Mouse (Mus musculus): ENCODE data around the gene Htr7. TPM values are rescaled to one million over a fixed set of nuclear protein-coding genes. Genes with fewer than 3 reads are reported as not detected.

The Htr7 gene
- polyA plus RNA-seq, 1 experiment: 0.06 TPM

DNA sequence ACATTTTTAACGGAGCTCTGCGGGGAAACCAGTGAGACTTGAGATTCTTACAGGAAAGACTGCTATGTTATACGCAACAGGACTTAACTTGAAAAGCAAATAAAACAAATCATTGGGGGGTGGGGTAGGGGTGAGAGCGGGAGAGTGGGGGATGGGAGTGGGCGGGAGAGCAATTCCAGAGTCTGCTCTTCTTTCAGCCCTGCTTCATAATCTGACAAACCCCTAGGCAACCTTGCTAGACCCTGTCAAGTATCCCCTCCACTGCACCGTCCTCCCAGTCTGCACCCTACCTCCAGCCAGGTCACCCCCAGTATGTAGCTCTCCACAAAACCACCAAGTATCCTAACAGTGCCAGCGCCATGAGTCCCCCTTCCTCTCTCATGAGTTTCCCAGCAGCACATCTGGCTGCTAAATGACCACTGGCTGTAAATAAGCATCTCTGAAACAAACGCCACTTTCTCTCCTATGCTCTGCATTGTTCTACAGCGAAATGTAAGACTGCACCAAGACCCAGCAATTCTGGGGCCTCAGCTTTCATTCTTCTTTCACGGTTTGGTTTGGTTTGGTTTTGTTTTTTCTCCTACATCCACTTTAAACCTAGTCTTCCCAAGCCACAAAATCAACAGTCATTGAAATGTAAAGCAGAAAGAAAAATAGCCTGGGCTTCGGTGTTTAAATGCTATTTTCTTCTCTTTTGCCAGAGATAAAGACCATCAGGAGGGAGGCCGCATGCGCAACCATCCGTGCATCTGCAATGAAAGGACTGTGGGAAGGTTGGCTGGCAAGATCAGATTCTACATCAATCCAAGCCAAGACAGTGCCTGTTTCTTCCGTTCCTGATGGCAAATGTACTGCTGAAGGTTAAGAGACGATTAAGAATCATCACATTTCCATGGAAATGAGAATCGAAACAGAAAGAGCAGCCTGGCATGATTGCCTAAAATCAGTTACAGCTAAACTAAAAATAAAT, 54.5 kb downstream of the Htr7 start:
- no peaks in the 10 kb centered on the region for H3K4me1 ChIP-seq (ENCODE audit: control insufficient read depth, insufficient read depth, low read length)
- no peak overlapping the region for H3K27ac ChIP-seq (ENCODE audit: insufficient read depth, low read depth, low read length)
- TF ChIP-seq POLR2A (IDR thresholded peaks at IDR 0.05; ENCODE audit: low read depth, low read length): no peak
- TF ChIP-seq CTCF (conservative IDR thresholded peaks at IDR 0.05; ENCODE audit: insufficient read depth, insufficient read length, low read depth, low read length): no peak
- H3K36me3 ChIP-seq (ENCODE audit: control insufficient read depth, insufficient read depth, low read length): no peaks in the 10 kb centered on the region
- H3K4me3 ChIP-seq (ENCODE audit: insufficient read depth, low read depth, low read length): no peak overlapping the region
- WGBS: 61% methylated on average over 17 of the region's 17 CpGs
- no peak for DNase-seq
- no peaks in the 10 kb centered on the region; the same call in 1 of the 2 replicates for H3K27me3 ChIP-seq (replicated peaks; ENCODE audit: control insufficient read depth, insufficient read depth, low read length)

DNA sequence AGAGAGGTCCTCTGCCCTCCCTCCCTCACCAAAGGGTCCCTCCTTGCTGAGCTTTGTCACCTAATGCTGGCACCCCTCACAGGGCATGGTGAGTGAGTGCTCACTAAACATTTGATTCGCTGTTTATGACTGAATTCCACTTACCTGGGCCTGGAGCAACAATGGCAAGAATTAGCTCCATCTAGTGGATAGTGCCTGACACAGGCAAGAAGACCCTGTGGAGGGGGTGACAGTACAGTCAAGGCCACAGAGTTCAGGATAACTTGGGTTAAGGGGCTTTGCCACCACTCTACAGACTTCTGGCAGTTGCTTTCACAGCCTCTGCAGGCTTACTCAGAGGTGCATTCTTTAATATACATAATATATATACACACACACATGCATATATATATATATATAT, 55.8 kb downstream of the Htr7 start:
- Histone ChIP-seq H3K36me3 (ENCODE audit: control insufficient read depth, insufficient read depth, low read length) (no peaks in the 10 kb centered on the region), H3K27ac (ENCODE audit: insufficient read depth, low read depth, low read length) (no peak overlapping the region), H3K4me1 (ENCODE audit: control insufficient read depth, insufficient read depth, low read length) (no peaks in the 10 kb centered on the region), H3K27me3 (replicated peaks; ENCODE audit: control insufficient read depth, insufficient read depth, low read length) (no peaks in the 10 kb centered on the region; the same call in 1 of the 2 replicates), H3K4me3 (ENCODE audit: insufficient read depth, low read depth, low read length) (no peak overlapping the region)
- WGBS: 39% methylated on average over 1 of the region's 1 CpGs
- TF ChIP-seq POLR2A (IDR thresholded peaks at IDR 0.05; ENCODE audit: low read depth, low read length): no peak
- no peak for DNase-seq

DNA sequence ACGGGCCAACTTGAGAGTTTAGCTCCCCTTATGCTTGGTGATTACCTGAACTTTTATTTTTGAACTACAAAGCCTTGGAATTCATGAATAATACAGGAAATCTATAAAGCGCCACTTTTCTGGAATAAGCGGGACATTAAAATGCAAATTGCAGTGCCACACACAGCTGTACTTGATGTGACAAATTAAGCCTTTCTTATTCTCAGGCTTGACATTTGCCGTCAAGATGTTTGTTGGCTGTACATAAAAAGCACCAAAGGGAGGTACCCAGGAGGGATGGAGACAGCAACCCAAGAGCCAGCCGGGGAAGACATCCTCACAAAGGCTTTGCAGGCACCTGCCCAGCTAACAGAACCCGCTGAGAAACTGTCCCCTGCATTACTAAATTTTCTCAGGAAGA, 56.4 kb downstream of the Htr7 start:
- H3K4me1 ChIP-seq (ENCODE audit: control insufficient read depth, insufficient read depth, low read length): no peaks in the 10 kb centered on the region
- H3K27ac ChIP-seq (ENCODE audit: insufficient read depth, low read depth, low read length): no peak overlapping the region
- no peak overlapping the region for H3K4me3 ChIP-seq (ENCODE audit: insufficient read depth, low read depth, low read length)
- 75% methylated on average over 6 of the region's 6 CpGs for WGBS
- no peak for DNase-seq
- H3K27me3 ChIP-seq (replicated peaks; ENCODE audit: control insufficient read depth, insufficient read depth, low read length): no peaks in the 10 kb centered on the region; the same call in 1 of the 2 replicates
- no peak for TF ChIP-seq POLR2A (IDR thresholded peaks at IDR 0.05; ENCODE audit: low read depth, low read length)
- no peak for TF ChIP-seq CTCF (conservative IDR thresholded peaks at IDR 0.05; ENCODE audit: insufficient read depth, insufficient read length, low read depth, low read length)
- no peaks in the 10 kb centered on the region for H3K36me3 ChIP-seq (ENCODE audit: control insufficient read depth, insufficient read depth, low read length)

DNA sequence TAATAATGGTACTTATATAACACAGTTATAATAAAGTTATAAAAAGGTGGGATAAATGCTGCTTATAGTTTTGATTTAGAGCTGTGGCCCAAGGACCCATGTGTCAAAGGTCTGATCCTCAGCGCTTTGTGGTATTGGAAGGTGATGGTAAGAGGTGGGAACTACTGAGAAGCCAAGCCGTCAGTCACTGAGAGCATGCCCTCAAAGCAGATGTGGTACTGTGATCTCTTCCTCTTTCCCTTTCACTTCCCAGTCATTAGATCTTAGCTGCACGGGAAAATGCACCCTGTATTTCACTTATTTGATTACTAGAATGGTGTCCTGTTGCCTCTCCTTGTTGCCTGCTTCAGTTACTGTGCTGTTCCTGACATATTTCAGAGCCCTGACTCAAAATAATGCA, 59.9 kb downstream of the Htr7 start:
- Histone ChIP-seq H3K27me3 (replicated peaks; ENCODE audit: control insufficient read depth, insufficient read depth, low read length) (no peaks in the 10 kb centered on the region; the same call in 1 of the 2 replicates), H3K4me3 (ENCODE audit: insufficient read depth, low read depth, low read length) (no peak overlapping the region), H3K4me1 (ENCODE audit: control insufficient read depth, insufficient read depth, low read length) (no peaks in the 10 kb centered on the region), H3K36me3 (ENCODE audit: control insufficient read depth, insufficient read depth, low read length) (no peaks in the 10 kb centered on the region), H3K27ac (ENCODE audit: insufficient read depth, low read depth, low read length) (no peak overlapping the region)
- no peak for TF ChIP-seq CTCF (conservative IDR thresholded peaks at IDR 0.05; ENCODE audit: insufficient read depth, insufficient read length, low read depth, low read length)
- 36% methylated on average over 3 of the region's 3 CpGs for WGBS
- DNase-seq: no peak

DNA sequence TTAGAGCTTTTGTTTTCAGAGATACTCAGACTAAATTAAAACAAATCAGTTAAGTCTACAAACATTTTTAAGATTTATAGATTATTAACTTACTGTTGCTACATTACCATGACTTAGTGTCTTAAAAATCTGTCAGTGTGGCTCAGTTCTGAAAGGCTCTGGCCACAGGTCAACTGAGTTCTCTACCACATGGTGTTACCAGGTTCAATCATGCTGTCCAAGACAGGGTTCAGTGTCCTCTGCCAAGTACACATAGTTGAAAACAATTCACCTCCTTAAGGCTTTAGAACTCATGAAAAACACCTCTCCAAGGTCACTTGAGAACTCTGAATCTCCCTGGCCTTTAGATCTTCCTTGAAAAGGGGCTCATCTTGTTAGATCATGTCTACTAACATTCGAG, 69.8 kb downstream of the Htr7 start:
- Histone ChIP-seq H3K4me3 (ENCODE audit: insufficient read depth, low read depth, low read length) (no peak overlapping the region), H3K36me3 (ENCODE audit: control insufficient read depth, insufficient read depth, low read length) (no peaks in the 10 kb centered on the region), H3K4me1 (ENCODE audit: control insufficient read depth, insufficient read depth, low read length) (no peaks in the 10 kb centered on the region), H3K27me3 (replicated peaks; ENCODE audit: control insufficient read depth, insufficient read depth, low read length) (no peaks in the 10 kb centered on the region), H3K27ac (ENCODE audit: insufficient read depth, low read depth, low read length) (no peak overlapping the region)
- 73% methylated on average over 1 of the region's 1 CpGs for WGBS
- no peak for TF ChIP-seq POLR2A (IDR thresholded peaks at IDR 0.05; ENCODE audit: low read depth, low read length)
- no peak for TF ChIP-seq CTCF (conservative IDR thresholded peaks at IDR 0.05; ENCODE audit: insufficient read depth, insufficient read length, low read depth, low read length)
- DNase-seq: peak; percentile 60

DNA sequence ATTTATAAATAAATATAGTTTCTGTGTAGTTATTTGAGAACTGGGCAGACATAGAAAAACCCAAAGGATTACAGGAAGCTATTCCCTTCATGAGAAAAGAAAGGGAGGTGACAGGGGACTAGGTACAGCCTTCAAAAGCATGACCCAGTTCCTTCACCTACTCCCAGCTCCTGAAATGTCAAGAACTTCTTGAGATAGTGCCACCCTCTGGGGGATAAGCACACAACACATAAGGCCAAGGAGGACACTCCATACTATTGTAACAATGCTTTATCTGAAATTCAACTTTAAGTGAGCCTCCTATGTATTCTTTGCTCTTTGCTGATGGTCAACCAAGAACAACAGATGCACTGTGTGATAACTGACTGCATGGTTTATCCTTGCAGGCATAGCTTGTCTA, 82.6 kb downstream of the Htr7 start:
- DNase-seq: no peak
- H3K27ac ChIP-seq (ENCODE audit: insufficient read depth, low read depth, low read length): no peak overlapping the region
- no peaks in the 10 kb centered on the region for H3K36me3 ChIP-seq (ENCODE audit: control insufficient read depth, insufficient read depth, low read length)
- H3K4me1 ChIP-seq (ENCODE audit: control insufficient read depth, insufficient read depth, low read length): no peaks in the 10 kb centered on the region
- no peak overlapping the region for H3K4me3 ChIP-seq (ENCODE audit: insufficient read depth, low read depth, low read length)
- H3K27me3 ChIP-seq (replicated peaks; ENCODE audit: control insufficient read depth, insufficient read depth, low read length): no peaks in the 10 kb centered on the region
- no peak for TF ChIP-seq POLR2A (IDR thresholded peaks at IDR 0.05; ENCODE audit: low read depth, low read length)

DNA sequence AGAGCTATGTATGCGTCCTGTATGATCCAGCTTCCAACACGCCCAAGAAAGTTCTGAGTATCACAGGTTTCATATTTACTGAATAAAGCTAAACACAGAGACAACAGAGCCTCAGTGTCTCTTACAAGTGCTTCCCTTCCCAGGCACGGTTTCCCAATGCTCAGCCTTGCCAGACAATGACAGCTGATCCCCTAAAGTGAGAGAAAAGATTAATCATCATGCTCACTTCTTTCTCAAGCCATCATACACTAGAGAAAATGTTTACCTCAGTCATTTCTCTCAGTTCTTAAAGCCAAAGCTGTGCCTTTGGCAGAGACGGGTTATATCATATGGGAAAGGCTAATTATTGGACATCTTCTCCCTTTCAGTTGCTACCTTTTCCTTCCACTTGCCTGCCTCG, 99.7 kb downstream of the Htr7 start:
- WGBS: 80% methylated on average over 5 of the region's 5 CpGs
- no peaks in the 10 kb centered on the region for H3K36me3 ChIP-seq (ENCODE audit: control insufficient read depth, insufficient read depth, low read length)
- H3K27me3 ChIP-seq (replicated peaks; ENCODE audit: control insufficient read depth, insufficient read depth, low read length): no peaks in the 10 kb centered on the region; the same call in 1 of the 2 replicates
- no peak overlapping the region for H3K4me3 ChIP-seq (ENCODE audit: insufficient read depth, low read depth, low read length)
- no peak for DNase-seq
- H3K4me1 ChIP-seq (ENCODE audit: control insufficient read depth, insufficient read depth, low read length): no peaks in the 10 kb centered on the region
- TF ChIP-seq CTCF (conservative IDR thresholded peaks at IDR 0.05; ENCODE audit: insufficient read depth, insufficient read length, low read depth, low read length): no peak
- TF ChIP-seq POLR2A (IDR thresholded peaks at IDR 0.05; ENCODE audit: low read depth, low read length): no peak
- H3K27ac ChIP-seq (ENCODE audit: insufficient read depth, low read depth, low read length): no peak overlapping the region
